Mouse (Mus musculus): ENCODE data around the gene Atg7.

DNA sequence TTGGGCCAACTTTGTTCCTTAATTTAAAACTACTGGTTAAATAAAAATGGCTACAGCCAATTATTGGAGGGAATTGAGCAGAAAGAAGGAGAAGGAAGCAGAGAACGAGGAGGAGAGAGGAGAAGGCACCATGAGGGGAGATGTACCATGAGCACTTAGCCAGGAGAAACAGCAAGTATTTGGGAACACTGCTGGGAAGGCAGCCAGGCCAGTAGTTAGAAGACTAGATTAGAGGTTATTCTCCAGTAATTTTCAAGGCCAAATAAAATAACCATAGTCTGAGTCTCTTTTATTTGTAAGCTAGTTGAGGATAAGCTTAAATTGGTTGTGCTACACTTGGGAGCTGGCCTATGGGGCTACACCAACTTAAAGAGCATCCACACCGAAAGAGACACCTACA, 21.8 kb downstream of the Atg7 start:
- TF ChIP-seq CTCF (IDR thresholded peaks at IDR 0.05; ENCODE audit: insufficient read depth, low read depth, low read length) (no peak), POLR2A (IDR thresholded peaks at IDR 0.05; ENCODE audit: insufficient read depth, low read depth, low read length) (no peak)

Data from olfactory bulb, adult 2 months (tissue).